Mouse (Mus musculus) CH12.LX (cell line): ENCODE results near the gene Bhlhe41. TPM values are rescaled to one million over a fixed set of nuclear protein-coding genes. Genes with fewer than 3 reads are reported as not detected.

ENCODE experiments used
- DNase-seq: peaks from one replicate; pipeline ENCODE4 v3.0.0-alpha.2; 2013; ENCODE audit errors: extremely low read depth
- H3K27ac ChIP-seq: 2 replicates; pipeline ENCODE4 v1.5.1; 2012; ENCODE audit warnings: low read depth, mild to moderate bottlenecking, control low read depth, moderate library complexity; ENCODE audit not compliant: insufficient read depth
- H3K27me3 ChIP-seq: replicated peaks from 2 replicates; pipeline ENCODE3; 2012; ENCODE audit warnings: inconsistent platforms
- H3K36me3 ChIP-seq, 2 experiments: replicated peaks in 1 of 2; 2 replicates each; pipeline versions ENCODE3 to v1.6.1; 2012; ENCODE audit warnings: inconsistent platforms in 1 of 2, low read length in 1 of 2, mild to moderate bottlenecking in 1 of 2, mixed read lengths in 1 of 2, moderate library complexity in 1 of 2; ENCODE audit not compliant: control insufficient read depth in 1 of 2, insufficient read depth in 1 of 2
- H3K4me1 ChIP-seq, 2 experiments: 2 replicates each; pipeline ENCODE4 v1.6.1; 2012; ENCODE audit warnings: inconsistent platforms in 1 of 2, moderate library complexity in 1 of 2; ENCODE audit not compliant: insufficient read depth in 2 of 2, control insufficient read depth in 1 of 2
- H3K4me2 ChIP-seq: 2 replicates; pipeline ENCODE4 v1.6.1; 2012; ENCODE audit warnings: low read depth, mild to moderate bottlenecking, control low read depth; ENCODE audit not compliant: poor library complexity, insufficient read depth, severe bottlenecking
- H3K4me3 ChIP-seq, 3 experiments: fragments of 150-350 bp in 1 of 3; sonication (generic) in 1 of 3; replicated peaks in 1 of 3; 2 replicates each; pipeline versions ENCODE3 to v1.5.1; 2011 to 2012; ENCODE audit warnings: low read depth in 2 of 3, low read length in 2 of 3, mild to moderate bottlenecking in 2 of 3, moderate library complexity in 2 of 3, control low read depth in 1 of 3, improper control_type of control experiment in 1 of 3, inconsistent platforms in 1 of 3, mixed read lengths in 1 of 3; ENCODE audit not compliant: poor library complexity in 1 of 3
- H3K79me2 ChIP-seq: replicated peaks from 2 replicates; pipeline ENCODE4 v1.6.1; 2012; ENCODE audit warnings: mild to moderate bottlenecking, moderate library complexity; ENCODE audit not compliant: control insufficient read depth, poor library complexity, insufficient read depth, severe bottlenecking; ENCODE audit errors: extremely low read depth
- H3K9ac ChIP-seq: 2 replicates; pipeline ENCODE4 v1.6.1; 2012; ENCODE audit warnings: low read depth, mild to moderate bottlenecking, control low read depth, moderate library complexity; ENCODE audit not compliant: insufficient read depth
- H3K9me3 ChIP-seq: replicated peaks from 2 replicates; pipeline ENCODE3; 2012; ENCODE audit warnings: low read length, inconsistent platforms, mixed read lengths
- CHD1 ChIP-seq: IDR thresholded peaks from 2 replicates; pipeline ENCODE4 v1.6.1; 2012; ENCODE audit warnings: low read depth, low read length, improper control_type of control experiment, inconsistent platforms
- CHD2 ChIP-seq: IDR thresholded peaks from 2 replicates; pipeline ENCODE4 v1.6.1; 2011; ENCODE audit warnings: low read length, improper control_type of control experiment
- CTCF ChIP-seq, 2 experiments: IDR thresholded peaks in 1 of 2; conservative IDR thresholded peaks in 1 of 2; 2 replicates each; pipeline ENCODE4 v1.5.1; 2011 to 2012; ENCODE audit warnings: low read depth in 2 of 2, low read length in 2 of 2, improper control_type of control experiment in 1 of 2, inconsistent platforms in 1 of 2, mild to moderate bottlenecking in 1 of 2, moderate library complexity in 1 of 2
- E2F4 ChIP-seq: IDR thresholded peaks from 2 replicates; pipeline ENCODE4 v1.6.1; 2011; ENCODE audit warnings: low read depth, low read length, improper control_type of control experiment; ENCODE audit not compliant: insufficient replicate concordance
- ELF1 ChIP-seq: IDR thresholded peaks from 2 replicates; pipeline ENCODE4 v1.6.1; 2014; ENCODE audit warnings: low read depth, mild to moderate bottlenecking, inconsistent platforms, low read length, improper control_type of control experiment
- ETS1 ChIP-seq: conservative IDR thresholded peaks from 2 replicates; pipeline ENCODE4 v1.6.1; 2012; ENCODE audit warnings: low read depth, mild to moderate bottlenecking, inconsistent platforms, low read length, improper control_type of control experiment, moderate library complexity
- GABPA ChIP-seq: IDR thresholded peaks from 2 replicates; pipeline ENCODE4 v1.6.1; 2012; ENCODE audit warnings: low read depth, low read length, improper control_type of control experiment, inconsistent platforms; ENCODE audit not compliant: insufficient replicate concordance
- HCFC1 ChIP-seq: IDR thresholded peaks from 2 replicates; pipeline ENCODE4 v1.6.1; 2012; ENCODE audit warnings: low read depth, mild to moderate bottlenecking, inconsistent platforms, low read length, improper control_type of control experiment
- IRF4 ChIP-seq: IDR thresholded peaks from 2 replicates; pipeline ENCODE4 v1.6.1; 2014; ENCODE audit warnings: low read depth, mild to moderate bottlenecking, inconsistent platforms, low read length, improper control_type of control experiment
- JUN ChIP-seq: IDR thresholded peaks from 2 replicates; pipeline ENCODE4 v1.6.1; 2011; ENCODE audit warnings: low read depth, mild to moderate bottlenecking, low read length, improper control_type of control experiment, moderate library complexity; ENCODE audit not compliant: insufficient read depth
- JUND ChIP-seq: conservative IDR thresholded peaks from 2 replicates; pipeline ENCODE4 v1.6.1; 2011; ENCODE audit warnings: low read depth, low read length, improper control_type of control experiment
- MAFK ChIP-seq: IDR thresholded peaks from 2 replicates; pipeline ENCODE4 v1.6.1; 2011; ENCODE audit warnings: low read length, improper control_type of control experiment; ENCODE audit not compliant: insufficient replicate concordance
- MAX ChIP-seq: IDR thresholded peaks from 2 replicates; pipeline ENCODE4 v1.6.1; 2011; ENCODE audit warnings: low read length, improper control_type of control experiment
- MAZ ChIP-seq: IDR thresholded peaks from 2 replicates; pipeline ENCODE4 v1.6.1; 2012; ENCODE audit warnings: low read depth, mild to moderate bottlenecking, inconsistent platforms, low read length, improper control_type of control experiment, moderate library complexity
- MEF2A ChIP-seq: IDR thresholded peaks from 2 replicates; pipeline ENCODE4 v1.6.1; 2014; ENCODE audit warnings: low read depth, mild to moderate bottlenecking, inconsistent platforms, low read length, improper control_type of control experiment, borderline replicate concordance
- MXI1 ChIP-seq: IDR thresholded peaks from 2 replicates; pipeline ENCODE4 v1.6.1; 2011; ENCODE audit warnings: mild to moderate bottlenecking, low read depth, low read length, improper control_type of control experiment
- MYC ChIP-seq: IDR thresholded peaks from 2 replicates; pipeline ENCODE4 v1.6.1; 2011; ENCODE audit warnings: low read depth, mild to moderate bottlenecking, improper control_type of control experiment, low read length
- NELFE ChIP-seq: IDR thresholded peaks from 2 replicates; pipeline ENCODE4 v1.6.1; 2011; ENCODE audit warnings: low read depth, low read length, improper control_type of control experiment
- NRF1 ChIP-seq: IDR thresholded peaks from 2 replicates; pipeline ENCODE4 v1.6.1; 2014; ENCODE audit warnings: low read depth, mild to moderate bottlenecking, inconsistent platforms, low read length, improper control_type of control experiment, moderate library complexity
- PAX5 ChIP-seq: IDR thresholded peaks from 2 replicates; pipeline ENCODE4 v1.6.1; 2012; ENCODE audit warnings: low read length, inconsistent platforms, mixed read lengths
- POLR2A ChIP-seq: IDR thresholded peaks from 2 replicates; pipeline ENCODE4 v1.6.1; 2011; ENCODE audit warnings: low read depth, mild to moderate bottlenecking, improper control_type of control experiment, low read length
- POLR2AphosphoS2 ChIP-seq: IDR thresholded peaks from 2 replicates; pipeline ENCODE4 v1.6.1; 2011; ENCODE audit warnings: low read depth, low read length, improper control_type of control experiment
- RAD21 ChIP-seq: IDR thresholded peaks from 2 replicates; pipeline ENCODE4 v1.6.1; 2011; ENCODE audit warnings: low read depth, mild to moderate bottlenecking, low read length, improper control_type of control experiment, moderate library complexity
- RCOR1 ChIP-seq: conservative IDR thresholded peaks from 2 replicates; pipeline ENCODE4 v1.6.1; 2012; ENCODE audit warnings: low read depth, mild to moderate bottlenecking, inconsistent platforms, low read length, improper control_type of control experiment
- SIN3A ChIP-seq: IDR thresholded peaks from 2 replicates; pipeline ENCODE4 v1.6.1; 2012; ENCODE audit warnings: low read length, improper control_type of control experiment, inconsistent platforms
- TBP ChIP-seq: conservative IDR thresholded peaks from 2 replicates; pipeline ENCODE4 v1.6.1; 2011; ENCODE audit warnings: low read depth, low read length, improper control_type of control experiment
- TCF12 ChIP-seq: IDR thresholded peaks from 2 replicates; pipeline ENCODE4 v1.6.1; 2014; ENCODE audit warnings: low read depth, mild to moderate bottlenecking, inconsistent platforms, low read length, improper control_type of control experiment
- UBTF ChIP-seq: IDR thresholded peaks from 2 replicates; pipeline ENCODE4 v1.6.1; 2012; ENCODE audit warnings: low read depth, mild to moderate bottlenecking, inconsistent platforms, low read length, improper control_type of control experiment, moderate library complexity
- USF1 ChIP-seq: IDR thresholded peaks from 2 replicates; pipeline ENCODE4 v1.6.1; 2014; ENCODE audit warnings: low read depth, mild to moderate bottlenecking, inconsistent platforms, low read length, improper control_type of control experiment
- ZC3H11A ChIP-seq: IDR thresholded peaks from 2 replicates; pipeline ENCODE4 v1.6.1; 2012; ENCODE audit warnings: low read depth, mild to moderate bottlenecking, inconsistent platforms, low read length, improper control_type of control experiment
- ZKSCAN1 ChIP-seq: IDR thresholded peaks from 2 replicates; pipeline ENCODE4 v1.6.1; 2012; ENCODE audit warnings: low read depth, inconsistent platforms, low read length, improper control_type of control experiment, borderline replicate concordance
- ZMIZ1 ChIP-seq: IDR thresholded peaks from 2 replicates; pipeline ENCODE4 v1.6.1; 2012; ENCODE audit warnings: low read depth, mild to moderate bottlenecking, inconsistent platforms, low read length, improper control_type of control experiment
- dilution Hi-C: fragments of 300-500 bp; cut with MboI; formaldehyde crosslinking; loops from 2 replicates; pipeline ENCODE4 v1.14.3; 2020; ENCODE audit warnings: low sequenced_read_pairs; ENCODE audit not compliant: extremely low pct_unique_long_range_greater_than_20kb, extremely low pct_ligation_motif_present
- in situ Hi-C: fragments of 300-500 bp; cut with MboI; formaldehyde crosslinking; loops from 3 replicates; pipeline ENCODE4 v1.14.3; 2019; ENCODE audit warnings: low sequenced_read_pairs, low pct_ligation_motif_present, low pct_unique_long_range_greater_than_20kb, mixed read lengths
- polyA plus RNA-seq: library from polyadenylated mRNA; unstranded; fragments of >175 nt; gene quantifications from 2 replicates; pipeline ENCODE4 v1.2.1, GENCODE M21; 2012; ENCODE audit warnings: low read depth; ENCODE audit not compliant: insufficient read length
- total RNA-seq, 2 experiments: library from RNA; depleted of rRNA; stranded (reverse); fragments of 300-350 nt in 1 of 2; fragments of >200 nt in 1 of 2; gene quantifications; 2 replicates each; pipeline ENCODE4 v1.2.3; 2012 to 2014

Bhlhe41 gene
- total and polyA plus RNA-seq, 3 experiments = 12.5 to 105 (median 12.6) TPM

GRCm38 (mm10) chr6:145892381-145893265 is 27.3 kb upstream of the Bhlhe41 start (continued):
- TF ChIP-seq NELFE (0 out of 2 replicates have a peak, but pooled peaks have one; percentile 10), GABPA (no peak), USF1 (no peak), JUND (no peak), TBP (peak; percentile 32; the same call in 1 of the 2 replicates), ZKSCAN1 (no peak), MYC (no peak), RCOR1 (no peak), IRF4 (peak; percentile 83), NRF1 (peak; percentile 62), ELF1 (no peak), HCFC1 (0 out of 2 replicates have a peak, but pooled peaks have one; percentile 4), ETS1 (peak; percentile 67)

DNA sequence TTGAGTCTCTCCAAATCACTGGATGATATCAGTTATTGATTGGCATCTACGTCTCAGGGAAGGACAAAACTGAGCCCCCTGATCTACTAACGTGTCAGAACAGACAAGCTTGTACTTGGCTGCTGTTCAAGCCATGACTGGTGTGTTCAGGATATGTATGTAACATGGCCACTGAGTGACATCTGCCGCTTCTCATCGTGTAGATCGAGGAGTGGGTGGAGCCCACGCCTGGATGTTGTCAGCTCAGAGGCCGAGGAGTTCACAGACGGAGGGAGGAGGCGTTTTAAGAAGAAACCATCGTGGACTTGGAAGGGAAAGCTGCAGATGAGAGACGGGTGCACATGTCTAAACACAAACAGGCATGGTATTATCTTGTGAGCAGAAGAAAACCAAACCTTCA is 26.6 kb upstream of the Bhlhe41 start:
- peak overlapping the region; percentile 50 for H3K9ac ChIP-seq
- H3K4me2 ChIP-seq = peak overlapping the region; percentile 53
- H3K36me3 ChIP-seq = no peaks in the 10 kb centered on the region
- DNase-seq = peak; percentile 74
- in situ Hi-C loops (loop anchor here (5.0 kb wide), 1 partner anchor 35 kb away; no protein-coding TSS in a partner anchor), dilution Hi-C loops (no loop called here)
- peaks cover 46 to 81% of the 10 kb centered on the region in 2 experiments for H3K4me1 ChIP-seq
- no peaks in the 10 kb centered on the region for H3K27me3 ChIP-seq
- H3K79me2 ChIP-seq = no peaks in the 10 kb centered on the region
- peak overlapping the region in 2 of 3 experiments; percentile 22 to 29 for H3K4me3 ChIP-seq
- no peak for TF ChIP-seq MAFK
- TF ChIP-seq POLR2AphosphoS2 = peak; percentile 43; the same call in 1 of the 2 replicates
- TF ChIP-seq RAD21 = peak; percentile 3
- TF ChIP-seq ETS1 = no peak
- TF ChIP-seq ZC3H11A = no peak
- 0 out of 2 replicates have a peak, but pooled peaks have one; percentile 42 for TF ChIP-seq SIN3A
- TF ChIP-seq MXI1 = no peak
- TF ChIP-seq NRF1 = 0 out of 2 replicates have a peak, but pooled peaks have one; percentile 1
- no peak for TF ChIP-seq ZKSCAN1
- TF ChIP-seq CHD2 = 0 out of 2 replicates have a peak, but pooled peaks have one; percentile 14
- TF ChIP-seq CHD1 = no peak; the same call in 1 of the 2 replicates
- TF ChIP-seq HCFC1 = no peak
- TF ChIP-seq POLR2A = no peak; the same call in 1 of the 2 replicates
- 0 out of 2 replicates have a peak, but pooled peaks have one; percentile 38 for TF ChIP-seq MAZ
- no peak for TF ChIP-seq NELFE
- no peak for TF ChIP-seq JUN
- TF ChIP-seq TCF12 = no peak
- TF ChIP-seq MYC = peak; percentile 53; the same call in 1 of the 2 replicates
- no peak for TF ChIP-seq PAX5
- TF ChIP-seq UBTF = 0 out of 2 replicates have a peak, but pooled peaks have one; percentile 36
- TF ChIP-seq ZMIZ1 = peak; percentile 46; the same call in 1 of the 2 replicates
- peak; percentile 45; the same call in 1 of the 2 replicates for TF ChIP-seq TBP
- TF ChIP-seq MEF2A = no peak
- TF ChIP-seq E2F4 = no peak
- TF ChIP-seq CTCF (conservative IDR thresholded peaks at IDR 0.05 in 1 of 2, IDR thresholded peaks at IDR 0.05 in 1 of 2; ENCODE audit: low read depth in 2 of 2, low read length in 2 of 2) = no peak
- TF ChIP-seq MAX = no peak
- TF ChIP-seq GABPA = no peak
- H3K27ac ChIP-seq = peak overlapping the region; percentile 100
- peaks cover 4% of the 10 kb centered on the region for H3K9me3 ChIP-seq
